Mouse (Mus musculus): ENCODE measurements around the gene Cyp11a1.

DNA sequence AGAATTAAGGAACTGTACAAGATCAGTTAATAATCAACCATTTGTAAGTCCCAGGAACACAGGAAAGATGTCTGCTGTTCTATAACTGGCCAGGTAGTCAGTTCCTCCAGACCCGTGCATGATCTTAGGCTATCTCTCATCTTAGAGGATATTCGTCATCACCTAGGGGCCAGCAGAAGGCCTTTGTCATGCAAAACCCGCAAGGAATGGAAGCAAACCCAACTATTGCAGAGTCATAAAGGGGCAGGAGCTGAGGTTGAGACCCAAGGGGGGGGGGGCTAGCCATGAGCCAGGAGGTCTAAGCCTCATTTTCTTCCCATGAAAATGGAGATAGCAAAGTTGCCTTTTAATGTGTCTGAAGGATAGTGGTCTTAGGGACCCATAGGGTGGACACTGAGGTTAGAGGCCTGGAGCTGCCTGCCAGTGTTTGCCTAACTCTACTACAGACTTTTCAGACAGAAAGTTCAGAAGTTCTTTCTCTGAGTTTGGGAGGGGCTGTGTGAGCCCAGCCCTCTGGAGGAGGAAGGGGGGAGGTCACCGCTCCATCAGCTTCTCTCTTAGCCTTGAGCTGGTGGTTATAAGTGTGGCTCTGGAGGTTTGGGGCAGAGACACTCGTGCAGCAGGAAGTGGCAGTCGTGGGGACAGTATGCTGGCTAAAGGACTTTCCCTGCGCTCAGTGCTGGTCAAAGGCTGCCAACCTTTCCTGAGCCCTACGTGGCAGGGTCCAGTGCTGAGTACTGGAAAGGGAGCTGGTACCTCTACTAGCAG, 8.4 kb downstream of the Cyp11a1 start:
- TF ChIP-seq POLR2A (IDR thresholded peaks at IDR 0.05; ENCODE audit: low read depth, low read length) (no peak), CTCF (IDR thresholded peaks at IDR 0.05; ENCODE audit: extremely low read depth, insufficient read length, insufficient replicate concordance, low read depth, low read length) (no peak)
